Mouse (Mus musculus): ENCODE measurements around the gene Rapgef3.

The Rapgef3 gene

GRCm38 (mm10) chr15:97767280-97768186 lies at the start of gene Rapgef3:
Rapgef3 (minus strand) TSS chr15:97767972.
- DNase-seq (ENCODE audit: low spot score), result no peak

- DNase-seq (ENCODE audit: low spot score), result no peak
Measured at GRCm38 (mm10) chr15:97816199-97816994, 48.6 kb upstream of the Rapgef3 start.

DNA sequence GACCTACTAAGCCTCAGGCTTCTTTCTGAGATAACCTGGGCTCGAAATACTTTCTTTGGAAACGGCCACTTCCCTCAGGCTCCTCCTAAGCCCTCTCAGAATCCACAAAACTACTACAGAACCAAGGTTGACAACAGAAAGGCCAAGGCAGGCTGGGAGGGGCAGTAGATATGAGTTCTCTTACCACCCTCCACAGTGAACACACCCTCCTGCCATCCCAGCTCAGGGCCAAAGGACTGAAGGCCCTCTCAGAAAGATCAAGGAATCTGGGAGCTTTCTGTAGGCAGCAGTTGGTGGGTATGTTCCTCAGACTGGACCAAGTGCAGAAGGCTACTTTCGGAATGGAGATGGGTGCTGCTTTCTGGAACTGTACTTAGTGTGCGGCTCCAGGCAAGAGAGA lies 47.5 kb upstream of the Rapgef3 start:
- DNase-seq (ENCODE audit: low spot score), result no peak

- DNase-seq (ENCODE audit: low spot score), result no peak
Measured at GRCm38 (mm10) chr15:97814703-97815102, 46.9 kb upstream of the Rapgef3 start.

DNA sequence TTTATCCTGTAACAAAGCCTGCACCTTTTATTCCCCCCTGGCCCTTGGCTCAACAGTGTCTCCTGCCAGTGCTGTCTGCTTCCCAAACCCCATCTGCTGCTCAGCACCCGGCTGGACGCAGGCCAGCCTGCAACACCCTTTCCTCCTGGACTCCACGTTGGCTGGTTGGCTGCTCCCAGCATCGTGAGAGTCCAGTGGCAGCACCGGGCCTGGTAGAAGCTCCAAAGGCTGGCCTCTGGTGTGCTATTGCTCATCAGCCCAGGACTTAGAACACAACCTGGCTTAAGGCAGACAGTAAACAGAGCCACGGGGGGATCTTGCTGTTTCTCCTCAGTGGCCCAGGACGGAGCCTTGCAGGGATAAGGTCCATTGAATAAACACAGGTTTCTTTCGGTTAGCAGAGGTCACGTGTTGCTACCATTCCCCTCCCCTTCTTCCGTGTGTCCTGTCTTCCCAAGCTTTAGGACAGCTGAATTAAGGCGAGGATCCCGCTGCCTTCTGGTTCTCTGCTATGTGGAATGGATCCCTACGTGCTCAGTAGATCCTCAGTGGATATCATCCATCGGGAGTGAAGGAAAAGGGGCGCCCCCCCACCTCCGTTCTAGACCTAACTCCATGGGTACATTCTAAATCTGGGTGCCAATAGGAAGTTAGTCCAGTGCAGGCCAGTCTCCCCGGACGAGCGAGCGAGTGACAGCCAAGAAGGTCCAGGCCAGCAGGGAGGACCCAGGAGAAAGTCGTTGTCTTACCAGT lies 45.9 kb upstream of the Rapgef3 start:
- DNase-seq (ENCODE audit: low spot score), result no peak

DNA sequence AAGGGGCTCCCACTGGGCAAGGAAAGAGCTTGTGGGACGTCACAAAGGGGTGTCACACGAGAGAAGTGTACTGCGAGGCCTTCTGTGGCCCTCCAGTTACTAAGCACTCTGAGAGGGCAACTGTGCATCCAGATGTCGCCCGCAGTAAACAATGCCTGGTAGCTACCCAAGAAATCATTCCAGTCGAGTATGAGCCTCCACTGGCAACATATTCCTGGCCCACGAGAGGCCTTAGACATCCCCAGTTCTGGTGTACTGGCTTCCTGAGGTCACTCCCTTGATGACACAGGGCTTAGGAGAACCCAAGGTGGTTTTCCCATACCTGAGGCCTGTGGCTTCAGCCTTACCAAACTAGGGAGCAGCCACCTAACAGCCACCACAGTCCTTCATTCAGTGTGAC lies 45.1 kb upstream of the Rapgef3 start:
- no peak for DNase-seq (ENCODE audit: low spot score)

DNA sequence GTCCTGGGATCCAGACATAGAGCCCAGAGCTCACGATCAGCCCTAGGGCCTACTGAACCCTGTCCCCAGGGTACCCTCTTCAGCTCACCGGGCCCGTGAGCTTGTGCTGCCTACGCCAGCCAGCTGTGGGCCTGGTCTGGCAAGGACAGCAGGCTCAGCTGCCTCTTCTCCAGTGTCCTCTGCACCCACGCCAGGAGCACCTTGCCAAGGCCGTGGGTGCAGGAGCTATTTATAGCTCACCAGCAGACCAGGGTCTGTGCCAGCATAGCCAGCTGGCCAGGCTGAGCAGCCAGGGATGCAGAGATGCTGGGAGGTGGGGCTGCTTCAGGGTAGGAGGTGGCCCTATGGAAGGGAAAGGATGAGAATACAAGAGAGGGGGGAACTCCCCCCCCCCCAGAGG lies 44.4 kb upstream of the Rapgef3 start:
- DNase-seq (ENCODE audit: low spot score), result no peak

DNA sequence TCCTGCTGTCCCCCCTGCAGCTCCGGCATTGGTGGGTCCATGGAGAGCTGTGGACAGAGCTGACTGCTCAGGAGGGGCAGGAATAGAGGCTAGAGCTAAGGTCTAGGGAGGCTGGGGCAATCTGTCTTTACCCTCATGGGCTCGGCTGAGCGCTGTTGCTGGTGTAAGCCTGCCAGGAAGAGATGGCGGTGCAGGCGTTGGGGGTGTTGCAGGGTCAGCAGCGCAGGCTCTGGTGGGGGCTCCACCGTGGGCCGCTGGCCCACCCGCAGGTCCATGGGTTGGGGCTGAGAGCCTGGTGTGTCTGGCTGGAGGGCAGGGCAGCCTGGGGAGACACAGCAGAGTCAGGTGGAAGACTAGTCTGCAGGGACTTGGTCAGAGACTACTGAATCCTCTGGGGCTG lies 43.5 kb upstream of the Rapgef3 start:
- no peak for DNase-seq (ENCODE audit: low spot score)

- DNase-seq (ENCODE audit: low spot score), result no peak
Measured at GRCm38 (mm10) chr15:97810399-97810798, 42.6 kb upstream of the Rapgef3 start.

- no peak for DNase-seq (ENCODE audit: low spot score)
Measured at GRCm38 (mm10) chr15:97809942-97810341, 42.2 kb upstream of the Rapgef3 start.

DNA sequence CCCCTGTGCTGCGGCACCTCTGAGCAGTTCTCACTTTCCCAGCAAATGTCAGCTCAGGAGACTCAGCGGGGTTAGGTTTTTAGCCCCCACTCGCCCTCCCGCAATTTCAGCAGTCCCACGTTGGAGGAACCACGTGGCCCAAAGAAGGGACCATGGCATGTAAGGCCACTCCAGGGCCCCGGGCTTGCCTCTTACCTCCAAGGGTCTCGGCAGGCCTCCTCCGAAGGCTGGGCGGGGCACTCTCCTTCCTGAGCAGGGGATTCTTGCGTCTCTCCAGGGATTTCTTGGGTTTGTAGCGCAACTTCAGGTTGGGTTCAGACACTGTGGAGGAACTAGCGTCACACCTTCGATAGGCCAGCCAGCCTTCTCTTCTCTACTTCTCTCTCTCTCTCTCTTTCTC lies 41.4 kb upstream of the Rapgef3 start:
- no peak for DNase-seq (ENCODE audit: low spot score)

DNA sequence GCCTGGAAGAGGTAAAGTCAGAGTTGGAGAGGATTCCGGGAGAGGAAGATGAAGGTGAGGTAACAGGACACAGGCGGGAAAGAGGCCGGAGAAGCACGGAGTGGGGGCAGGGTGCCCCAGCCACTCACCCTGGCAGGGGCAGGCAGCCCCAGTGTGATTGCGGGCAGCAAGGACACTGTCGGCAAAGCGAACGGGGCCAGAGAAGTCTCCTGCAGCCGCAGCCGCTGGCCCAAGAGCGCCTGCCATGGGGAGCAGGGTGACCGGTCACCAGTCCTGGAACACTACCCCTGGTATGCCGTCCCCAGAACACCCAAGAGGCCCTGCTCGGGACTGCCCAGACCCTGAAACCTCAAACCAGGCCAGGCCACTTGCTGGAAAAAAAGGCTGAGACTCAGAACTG lies 40.8 kb upstream of the Rapgef3 start:
- no peak for DNase-seq (ENCODE audit: low spot score)

GRCm38 (mm10) chr15:97807867-97808266 lies 40.1 kb upstream of the Rapgef3 start:
- no peak for DNase-seq (ENCODE audit: low spot score)

DNA sequence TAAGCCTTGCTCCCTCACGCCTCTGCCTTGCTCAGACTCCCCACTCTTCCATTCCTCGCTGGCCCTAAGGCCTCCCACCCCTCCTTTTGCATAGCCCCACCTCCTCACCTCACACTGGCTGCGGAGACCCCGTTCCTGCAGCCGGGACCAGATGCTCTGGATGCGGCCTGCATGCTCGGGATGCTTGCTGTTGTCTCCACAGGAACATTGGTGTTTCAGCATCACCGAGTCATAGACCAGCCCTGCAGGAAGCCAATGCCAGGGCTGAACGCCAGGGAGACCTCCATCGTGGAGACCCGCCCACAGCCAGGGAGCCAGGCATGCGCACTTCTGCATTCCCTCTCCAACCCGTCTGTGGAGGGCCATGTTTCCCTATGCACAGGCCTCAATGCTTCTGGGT lies 34.8 kb upstream of the Rapgef3 start:
- no peak for DNase-seq (ENCODE audit: low spot score)

DNA sequence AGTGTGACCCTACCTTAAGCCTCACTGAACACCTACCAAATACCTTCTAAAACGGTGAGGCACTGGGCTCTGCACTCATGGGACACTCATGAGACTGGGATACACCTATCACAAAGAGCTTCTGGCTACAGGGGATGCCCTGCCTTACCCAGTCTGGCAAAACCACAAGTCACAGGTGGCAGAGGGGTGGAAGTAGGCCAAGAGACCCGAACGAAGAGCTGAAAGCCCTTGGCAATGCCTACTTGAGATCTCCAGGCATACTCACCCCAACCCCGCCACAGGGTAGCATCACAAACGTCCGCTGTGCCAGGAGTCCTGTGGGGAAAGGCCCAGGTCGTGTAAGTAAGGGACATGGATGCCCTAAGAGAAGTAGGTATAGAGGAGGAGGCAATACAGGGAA lies 34.0 kb upstream of the Rapgef3 start:
- no peak for DNase-seq (ENCODE audit: low spot score)

- no peak for DNase-seq (ENCODE audit: low spot score)
Measured at GRCm38 (mm10) chr15:97800853-97801252, 33.1 kb upstream of the Rapgef3 start.

DNA sequence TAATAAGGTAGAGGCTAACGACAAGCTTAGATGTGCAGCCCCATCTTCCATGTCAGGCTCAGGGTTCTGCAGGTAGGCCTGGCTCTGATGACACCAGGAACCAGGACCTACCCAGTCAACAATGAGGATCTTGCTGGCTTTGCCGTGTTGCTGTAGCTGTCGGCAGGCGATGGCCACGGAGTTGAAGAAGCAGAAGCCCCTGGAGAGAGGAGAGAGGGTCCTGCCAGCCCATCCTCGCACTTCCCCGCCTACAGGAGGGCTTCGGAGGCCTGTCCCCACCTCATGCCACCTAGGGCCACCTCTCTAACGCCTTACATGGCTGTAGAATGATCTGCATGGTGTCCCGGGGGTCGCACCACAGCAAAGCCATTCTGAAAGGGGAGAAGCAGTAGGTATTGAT lies 31.7 kb upstream of the Rapgef3 start:
- DNase-seq (ENCODE audit: low spot score), result no peak

DNA sequence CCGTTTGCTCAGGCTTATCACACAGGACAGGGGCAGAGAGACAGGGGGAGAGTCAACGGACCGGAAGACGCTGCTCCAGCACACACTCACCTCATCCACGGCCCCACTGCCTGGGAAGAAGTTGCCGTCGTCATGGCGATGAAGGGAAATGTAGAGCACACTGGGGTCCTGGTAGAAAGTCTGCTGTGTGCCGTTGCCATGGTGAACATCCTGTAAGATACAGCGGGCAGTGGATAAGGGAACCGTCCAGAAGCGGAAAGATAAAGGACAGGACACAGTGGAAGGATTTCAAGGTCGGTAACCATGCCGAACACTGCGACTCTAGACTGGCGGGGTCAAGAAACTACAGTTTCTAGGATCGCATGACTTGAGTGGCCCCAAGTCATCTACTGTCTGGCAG lies 30.4 kb upstream of the Rapgef3 start:
- no peak for DNase-seq (ENCODE audit: low spot score)

GRCm38 (mm10) chr15:97796674-97797310 lies 29.0 kb upstream of the Rapgef3 start:
- DNase-seq (ENCODE audit: low spot score), result no peak

DNA sequence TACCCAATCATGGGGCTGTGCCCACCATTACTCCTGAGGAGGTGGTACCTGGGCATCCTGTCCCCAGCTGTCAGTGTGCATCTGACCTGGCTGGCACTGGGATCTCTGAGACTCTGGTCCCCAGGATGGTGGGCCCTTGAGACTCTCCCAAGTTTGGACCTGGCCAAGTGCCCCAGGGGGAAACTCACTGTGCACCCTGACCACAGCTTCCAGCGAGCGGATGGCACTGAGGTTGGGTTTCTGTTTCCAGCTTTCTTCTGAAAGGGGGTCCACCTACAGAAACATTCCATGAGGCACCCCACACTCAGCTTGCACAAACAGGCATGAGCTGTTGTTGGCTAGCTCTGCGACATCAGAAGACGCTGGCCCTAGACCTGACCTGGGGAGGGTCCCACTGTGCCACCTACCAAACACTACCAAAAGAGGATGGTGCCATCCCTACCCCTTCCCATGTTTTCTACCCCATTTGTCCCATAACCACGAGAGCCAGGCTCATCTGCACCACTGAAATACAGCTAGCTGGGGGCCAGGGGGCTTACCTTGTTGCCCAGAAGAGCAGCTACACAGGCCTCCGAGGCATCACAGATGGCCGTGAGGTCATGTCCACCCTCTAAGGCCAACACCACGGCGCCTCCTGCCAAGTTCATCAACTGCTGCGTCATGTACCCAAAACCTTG lies 27.9 kb upstream of the Rapgef3 start:
- DNase-seq (ENCODE audit: low spot score), result no peak

- no peak for DNase-seq (ENCODE audit: low spot score)
Measured at GRCm38 (mm10) chr15:97794268-97794667, 26.5 kb upstream of the Rapgef3 start.
